Mouse (Mus musculus) liver, postnatal 0 days (tissue): ENCODE results near the gene Pifo. TPM values are rescaled to one million over a fixed set of nuclear protein-coding genes. Genes with fewer than 3 reads are reported as not detected.

ENCODE experiments used
- ATAC-seq: fragments of 200-750 bp; cut with Nextera tagmentation; 2 replicates; pipeline ENCODE4 v1.8.0; 2017; ENCODE audit warnings: mild to moderate bottlenecking, moderate library complexity
- DNase-seq: peaks from one replicate; pipeline ENCODE4 v3.0.0-alpha.2; 2016
- H3K27ac ChIP-seq: fragments of 300-500 bp; sonication (generic); 2 replicates; pipeline ENCODE4 v1.5.1; 2014; ENCODE audit warnings: antibody characterized with exemption, moderate library complexity, mild to moderate bottlenecking, low read depth
- H3K27me3 ChIP-seq: fragments of 300-500 bp; sonication (generic); 2 replicates; pipeline ENCODE4 v1.6.1; 2014; ENCODE audit warnings: low read length, control low read depth, mixed read lengths; ENCODE audit not compliant: insufficient read depth
- H3K36me3 ChIP-seq: fragments of 300-500 bp; sonication (generic); replicated peaks from 2 replicates; pipeline ENCODE4 v1.6.1; 2014; ENCODE audit warnings: mild to moderate bottlenecking, control low read depth, low read length, moderate library complexity, mixed read lengths; ENCODE audit not compliant: insufficient read depth
- H3K4me1 ChIP-seq: fragments of 300-500 bp; sonication (generic); 2 replicates; pipeline ENCODE4 v1.6.1; 2014; ENCODE audit warnings: antibody characterized with exemption, mild to moderate bottlenecking, control low read depth; ENCODE audit not compliant: insufficient read depth
- H3K4me2 ChIP-seq: fragments of 300-500 bp; sonication (generic); 2 replicates; pipeline ENCODE4 v1.6.1; 2014; ENCODE audit warnings: low read depth, mild to moderate bottlenecking, low read length, moderate library complexity, mixed read lengths
- H3K4me3 ChIP-seq: fragments of 300-500 bp; sonication (generic); 2 replicates; pipeline ENCODE4 v1.5.1; 2014; ENCODE audit warnings: low read depth, low read length
- H3K9ac ChIP-seq: fragments of 300-500 bp; sonication (generic); replicated peaks from 2 replicates; pipeline ENCODE4 v1.6.1; 2014; ENCODE audit warnings: mild to moderate bottlenecking, moderate library complexity
- H3K9me3 ChIP-seq: fragments of 300-500 bp; sonication (generic); 2 replicates; pipeline ENCODE4 v1.6.1; 2016; ENCODE audit warnings: mild to moderate bottlenecking, control low read depth, low read length, mixed read lengths
- CTCF ChIP-seq: sonication (generic); IDR thresholded peaks from 2 replicates; pipeline ENCODE4 v1.5.1; 2016; ENCODE audit warnings: antibody characterized with exemption, low read depth
- EP300 ChIP-seq: IDR thresholded peaks from 2 replicates; pipeline ENCODE4 v1.6.1; 2016; ENCODE audit warnings: antibody characterized with exemption, low read depth, mild to moderate bottlenecking
- WGBS: fragments of 180-500 bp; shearing (Covaris S2); extraction: QIAGEN DNeasy Blood & Tissue Kit; methylation state at CpG from one replicate; pipeline ENCODE4 v1.1.7; 2014; ENCODE audit not compliant: insufficient replicate concordance; 5-methylcytosine and 5-hydroxymethylcytosine counted together
- polyA plus RNA-seq: library from polyadenylated mRNA; unstranded; fragments of >200 nt; fragmentation: Nextera tagmentation; extraction: Ambion mirVana; gene quantifications from 2 replicates; pipeline ENCODE4 v1.2.1, GENCODE M21; 2015

The Pifo gene
- not detected in 2 replicates for polyA plus RNA-seq

DNA sequence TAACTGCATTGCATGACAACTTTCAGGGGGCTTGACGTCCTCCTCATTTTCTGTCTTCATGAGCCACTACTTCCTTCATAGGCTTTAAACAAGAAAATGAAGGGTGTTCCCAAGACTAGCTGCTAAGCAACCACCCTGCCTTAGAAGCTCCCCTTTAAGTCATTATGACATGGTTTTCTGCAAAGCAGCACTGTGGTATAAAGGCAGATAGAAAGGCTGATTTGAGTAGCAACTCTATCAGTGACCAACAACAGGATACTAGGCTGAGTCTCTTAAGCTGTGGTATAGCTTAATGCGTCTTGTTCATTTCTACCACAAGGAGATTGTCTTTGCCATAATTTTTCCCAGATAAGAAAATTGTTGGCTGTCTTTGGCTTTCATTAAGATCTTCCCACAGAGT is at the start of gene Pifo:
Pifo (minus strand) TSS at position 101 of the 400 bp plus-strand sequence.
- ATAC-seq (no peak), DNase-seq (no peak)
- no peak within 1 kb of the TSS for H3K27ac ChIP-seq
- TF ChIP-seq CTCF (no peak), EP300 (no peak)
- no peaks in the 10 kb centered on the region for H3K4me1 ChIP-seq
- H3K36me3 ChIP-seq, result no peaks in the 10 kb centered on the region
- 75% methylated on average over 2 of the region's 2 CpGs for WGBS
- no peaks in the 10 kb centered on the region for H3K27me3 ChIP-seq
- no peak within 1 kb of the TSS for H3K4me3 ChIP-seq
- no peak within 1 kb of the TSS for H3K9ac ChIP-seq
- no peaks in the 10 kb centered on the region for H3K9me3 ChIP-seq
- no peak within 1 kb of the TSS for H3K4me2 ChIP-seq

DNA sequence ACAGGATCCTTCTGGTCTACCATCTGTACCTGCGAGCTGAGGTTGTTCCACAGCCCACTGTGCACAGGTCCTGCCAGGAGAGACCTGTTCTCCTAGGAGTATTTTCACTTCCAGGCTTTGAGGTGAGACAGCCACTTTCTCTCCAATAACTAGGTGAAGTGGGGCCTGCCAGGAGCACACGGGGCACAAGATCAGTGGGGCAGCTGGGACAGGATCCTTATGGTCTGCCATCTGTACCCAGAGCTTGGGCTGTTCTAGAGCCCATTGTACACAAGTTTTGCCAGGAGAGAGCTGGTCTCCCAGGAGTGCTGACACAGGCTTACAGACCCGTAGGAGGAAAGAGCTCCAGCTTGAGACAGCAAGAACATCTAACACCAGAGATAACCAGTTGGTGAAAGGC is 43.5 kb upstream of the Pifo start:
- DNase-seq, result no peak
- no peak for TF ChIP-seq CTCF
- no peak for TF ChIP-seq EP300
- no peaks in the 10 kb centered on the region for H3K36me3 ChIP-seq

DNA sequence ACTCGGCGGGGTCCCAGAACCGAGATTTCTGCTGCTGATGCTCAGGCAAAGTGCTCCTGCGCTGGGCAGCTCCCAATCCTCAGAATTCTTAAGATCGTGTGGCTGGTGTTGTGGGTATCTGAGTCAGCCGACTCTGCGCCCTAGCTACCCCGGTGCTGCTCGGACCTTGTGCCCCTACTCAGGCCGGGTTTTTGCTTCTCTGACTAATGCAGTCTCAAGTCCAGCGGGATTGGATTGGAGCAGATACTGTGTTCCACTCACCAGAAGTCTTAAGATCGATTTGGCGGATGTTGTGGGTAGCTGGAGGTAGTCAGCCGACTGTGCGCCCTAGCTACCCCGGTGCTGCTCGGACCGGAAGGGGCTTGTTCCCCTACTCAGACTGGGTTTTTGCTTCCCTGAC is 37.5 kb upstream of the Pifo start:
- DNase-seq, result no peak
- 62% methylated on average over 18 of the region's 18 CpGs for WGBS
- TF ChIP-seq EP300 (no peak), CTCF (no peak)
- no peak for ATAC-seq
- no peaks in the 10 kb centered on the region for H3K36me3 ChIP-seq
- H3K4me1 ChIP-seq, result no peaks in the 10 kb centered on the region
- H3K4me2 ChIP-seq, result no peak overlapping the region
- no peak overlapping the region for H3K27ac ChIP-seq
- H3K9ac ChIP-seq, result no peak overlapping the region
- H3K4me3 ChIP-seq, result no peak overlapping the region
- H3K27me3 ChIP-seq, result no peaks in the 10 kb centered on the region
- H3K9me3 ChIP-seq, result no peaks in the 10 kb centered on the region

More for the DNA sequence above, 43.5 kb upstream of the Pifo start:
- Histone ChIP-seq H3K27ac (no peak overlapping the region), H3K4me1 (no peaks in the 10 kb centered on the region), H3K27me3 (no peaks in the 10 kb centered on the region), H3K4me2 (no peak overlapping the region), H3K9me3 (no peaks in the 10 kb centered on the region), H3K9ac (no peak overlapping the region), H3K4me3 (no peak overlapping the region)
- no peak for ATAC-seq
- 74% methylated on average over 3 of the region's 3 CpGs for WGBS

DNA sequence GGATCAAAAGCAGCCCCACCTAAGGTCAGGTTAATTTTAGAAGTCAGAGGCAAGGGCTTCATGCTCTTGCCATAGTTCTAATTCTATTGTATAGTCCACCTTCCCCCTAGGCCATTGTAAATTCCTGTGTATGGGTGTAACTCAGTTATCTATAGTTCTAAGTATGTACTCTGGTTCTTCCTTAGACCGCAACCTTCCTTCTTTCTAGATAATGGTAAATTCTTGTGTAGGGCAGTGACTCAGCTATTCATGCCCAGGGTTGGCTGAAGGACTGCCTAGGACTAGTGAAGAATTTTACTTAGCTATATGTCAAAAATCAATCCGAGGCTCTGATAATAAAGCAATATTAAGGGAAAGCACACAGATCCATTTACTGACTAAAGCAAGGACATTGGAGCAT is 25.9 kb upstream of the Pifo start:
- WGBS, result 64% methylated on average over 2 of the region's 2 CpGs
- Histone ChIP-seq H3K4me2 (no peak overlapping the region), H3K36me3 (no peaks in the 10 kb centered on the region), H3K4me3 (no peak overlapping the region), H3K27me3 (no peaks in the 10 kb centered on the region), H3K9ac (no peak overlapping the region), H3K9me3 (no peaks in the 10 kb centered on the region), H3K27ac (no peak overlapping the region), H3K4me1 (no peaks in the 10 kb centered on the region)
- DNase-seq (no peak), ATAC-seq (peak; percentile 31; the same call in 1 of the 2 replicates)
- TF ChIP-seq EP300, result no peak
- no peak for TF ChIP-seq CTCF

DNA sequence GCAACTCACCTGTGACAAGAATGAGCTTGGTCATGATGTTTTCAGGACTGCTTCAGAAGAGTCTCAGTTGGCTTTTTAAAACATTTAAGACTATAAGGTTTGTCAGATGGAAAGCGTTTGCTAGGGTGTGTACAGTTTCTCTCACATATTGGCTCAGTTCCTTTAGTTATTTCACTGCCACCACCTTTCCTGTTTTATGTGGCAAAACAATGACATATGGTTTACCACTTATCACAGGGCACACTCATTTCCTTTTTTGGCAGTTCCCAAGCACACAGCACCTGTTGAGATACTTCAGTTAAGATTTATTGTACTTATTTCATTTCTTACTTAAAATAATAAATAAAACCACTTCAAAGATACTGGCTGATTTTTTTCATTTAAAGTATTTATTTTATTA is 18.3 kb upstream of the Pifo start, which contains the start of gene Chil5:
Chil5 (minus strand) TSS at position 34 of the 400 bp plus-strand sequence.
- Histone ChIP-seq H3K27ac (no peak within 1 kb of the TSS), H3K9me3 (no peaks in the 10 kb centered on the region), H3K36me3 (no peaks in the 10 kb centered on the region), H3K27me3 (no peaks in the 10 kb centered on the region), H3K9ac (no peak within 1 kb of the TSS), H3K4me1 (no peaks in the 10 kb centered on the region), H3K4me2 (no peak within 1 kb of the TSS), H3K4me3 (no peak within 1 kb of the TSS)
- no peak for TF ChIP-seq CTCF
- no peak for TF ChIP-seq EP300
- 39% methylated on average over 1 of the region's 1 CpGs for WGBS
- ATAC-seq (no peak), DNase-seq (no peak)

DNA sequence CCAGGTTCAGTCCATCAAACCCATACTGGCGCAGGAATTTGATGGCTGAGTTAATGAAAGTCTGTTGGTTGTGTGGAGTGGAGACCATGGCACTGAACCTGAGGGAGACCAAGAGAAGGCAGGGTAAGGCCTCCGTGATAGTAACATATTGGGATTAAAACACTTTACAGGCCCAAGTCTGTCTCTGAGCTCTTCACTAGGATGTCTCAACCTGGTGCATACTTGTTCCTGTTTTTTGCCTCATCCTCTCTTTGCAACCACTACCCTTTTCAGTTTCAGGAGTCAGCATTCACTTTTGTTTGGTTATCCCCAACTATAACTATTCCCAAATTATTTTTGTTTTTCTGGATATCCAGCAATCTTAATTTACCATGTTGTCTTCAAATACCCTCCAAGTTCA is 9.7 kb upstream of the Pifo start:
- Histone ChIP-seq H3K9ac (no peak overlapping the region), H3K4me3 (no peak overlapping the region), H3K4me1 (no peaks in the 10 kb centered on the region), H3K36me3 (no peaks in the 10 kb centered on the region), H3K27me3 (no peaks in the 10 kb centered on the region), H3K4me2 (no peak overlapping the region), H3K27ac (no peak overlapping the region), H3K9me3 (no peaks in the 10 kb centered on the region)
- TF ChIP-seq CTCF (no peak), EP300 (no peak)
- ATAC-seq (no peak), DNase-seq (no peak)
- 82% methylated on average over 2 of the region's 2 CpGs for WGBS

DNA sequence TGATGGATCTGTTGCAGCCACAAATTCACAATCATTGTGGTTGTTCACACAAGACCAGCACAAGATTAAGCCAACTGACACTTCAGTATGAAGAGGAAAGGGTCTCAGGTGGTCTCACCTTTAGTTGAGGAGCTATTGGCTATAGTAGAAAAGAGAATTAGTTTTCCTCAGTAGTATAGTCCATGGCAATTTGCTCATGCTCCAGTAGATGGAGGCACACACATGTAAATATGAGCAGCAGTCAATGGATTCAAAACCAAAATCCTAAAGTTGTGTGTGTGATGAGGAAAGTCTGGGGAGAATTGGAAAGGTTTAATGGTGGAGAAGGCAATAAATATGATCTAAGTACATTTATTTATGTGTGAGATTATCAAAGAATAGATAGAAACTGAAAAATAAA is 7.4 kb upstream of the Pifo start:
- DNase-seq, result no peak

More for the DNA sequence above, 7.4 kb upstream of the Pifo start:
- H3K4me1 ChIP-seq, result no peaks in the 10 kb centered on the region
- no peaks in the 10 kb centered on the region for H3K9me3 ChIP-seq
- no peak overlapping the region for H3K4me2 ChIP-seq
- no peak for ATAC-seq
- TF ChIP-seq CTCF, result peak; percentile 45
- no peak for TF ChIP-seq EP300
- H3K27me3 ChIP-seq, result no peaks in the 10 kb centered on the region
- H3K36me3 ChIP-seq, result no peaks in the 10 kb centered on the region
- H3K27ac ChIP-seq, result no peak overlapping the region
- H3K9ac ChIP-seq, result no peak overlapping the region
- H3K4me3 ChIP-seq, result no peak overlapping the region
